Comparison of ENCODE assay signal across 9 mouse cellular contexts in the genomic region with DNA sequence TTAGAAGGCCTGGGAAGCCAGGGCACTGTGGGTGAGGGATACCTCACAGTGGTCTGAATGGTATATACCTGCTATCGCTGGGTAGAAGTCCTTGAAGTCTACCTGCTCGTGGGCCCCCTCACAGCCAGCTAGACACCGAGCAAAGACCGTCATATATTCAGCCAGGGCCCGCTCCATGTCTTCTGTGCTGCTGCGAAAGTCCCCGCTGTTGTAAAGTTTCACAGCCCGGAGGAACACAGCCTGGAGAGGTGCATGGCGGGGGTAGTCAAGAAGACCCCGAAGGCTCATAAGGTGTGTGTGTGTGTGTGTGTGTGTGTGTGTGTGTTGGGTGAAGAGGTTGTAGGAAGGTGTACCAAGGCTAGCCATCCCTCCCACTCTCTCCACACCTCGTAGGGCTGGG. TPM values are rescaled to one million over a fixed set of nuclear protein-coding genes. Genes with fewer than 3 reads are reported as not detected.
DNase-seq lines count a peak whose midpoint lies in the region; ATAC-seq and TF ChIP-seq lines count a peak whose summit lies in the region.
"Had no signal": no experiment of that assay in that cellular context is flagged by ENCODE, and none has a peak within 500 bp of the region (broad histone marks: within the 10 kb centered on the region; RNA-seq: fewer than 3 reads in every experiment).

No protein-coding gene starts in this region.

- DNase-seq in layer of hippocampus, adult 2 months (ENCODE audit: low spot score in 2 of 2), result no peak
- no peak for DNase-seq in layer of hippocampus, postnatal 14 days (ENCODE audit: low spot score in 2 of 2)
- no peak for DNase-seq in intestine, embryonic 14.5 days (ENCODE audit: low spot score)
- DNase-seq in spleen, adult 12 weeks (ENCODE audit: low spot score), result no peak
- DNase-seq in adrenal gland, adult (ENCODE audit: inconsistent age in 2 of 2, low spot score in 1 of 2), result no peak
- DNase-seq in cerebellum, adult 9-11 months, result no peak

- H3K27ac ChIP-seq in layer of hippocampus, adult 2 months, result peak overlapping the region; percentile 74; the same call in 1 of the 2 replicates
- peak overlapping the region; percentile 91 for H3K27ac ChIP-seq in embryonic fibroblast, embryonic 13.5 days (ENCODE audit: insufficient read depth, low read length)
- H3K27ac ChIP-seq in intestine, embryonic 14.5 days (ENCODE audit: low read depth), result no peak overlapping the region
- no peak overlapping the region for H3K27ac ChIP-seq in neural tube, embryonic 12.5 days
- H3K27ac ChIP-seq: macrophage had no signal

- peak overlapping the region; percentile 63 for H3K4me2 ChIP-seq in intestine, embryonic 14.5 days (ENCODE audit: low read length)
- peak overlapping the region; percentile 75 for H3K4me2 ChIP-seq in neural tube, embryonic 12.5 days (replicated peaks)

- peaks cover 19% of the 10 kb centered on the region for H3K36me3 ChIP-seq in intestine, embryonic 14.5 days (ENCODE audit: control insufficient read depth, insufficient read depth, low read length)
- no peaks in the 10 kb centered on the region for H3K36me3 ChIP-seq in neural tube, embryonic 12.5 days

- 61% methylated on average over 11 of the region's 11 CpGs for WGBS in intestine, embryonic 14.5 days
- 72% methylated on average over 11 of the region's 11 CpGs for WGBS in neural tube, embryonic 12.5 days

- TF ChIP-seq CTCF in layer of hippocampus, adult 2 months (conservative IDR thresholded peaks at IDR 0.05), result no peak
- no peak for TF ChIP-seq CTCF in embryonic fibroblast, embryonic 13.5 days (IDR thresholded peaks at IDR 0.05; ENCODE audit: borderline replicate concordance, insufficient read depth, low read length)

- TF ChIP-seq POLR2A in embryonic fibroblast, embryonic 13.5 days (IDR thresholded peaks at IDR 0.05; ENCODE audit: low read depth, low read length), result no peak

- no peaks in the 10 kb centered on the region for H3K9me3 ChIP-seq in intestine, embryonic 14.5 days (ENCODE audit: control insufficient read depth, low read length)
- H3K9me3 ChIP-seq in neural tube, embryonic 12.5 days, result no peaks in the 10 kb centered on the region

- peaks cover 6% of the 10 kb centered on the region; the same call in 1 of the 2 replicates for H3K4me1 ChIP-seq in embryonic fibroblast, embryonic 13.5 days (ENCODE audit: control insufficient read depth, insufficient read depth, low read length)
- peaks cover 41% of the 10 kb centered on the region for H3K4me1 ChIP-seq in intestine, embryonic 14.5 days (replicated peaks; ENCODE audit: control insufficient read depth, insufficient read depth, low read length)
- H3K4me1 ChIP-seq in neural tube, embryonic 12.5 days, result peaks cover 17% of the 10 kb centered on the region

- H3K27me3 ChIP-seq in intestine, embryonic 14.5 days (replicated peaks; ENCODE audit: control insufficient read depth, insufficient read depth, low read length), result no peaks in the 10 kb centered on the region
- peaks cover 32% of the 10 kb centered on the region for H3K27me3 ChIP-seq in neural tube, embryonic 12.5 days (replicated peaks)

- peak overlapping the region; percentile 67 for H3K9ac ChIP-seq in intestine, embryonic 14.5 days (ENCODE audit: low read length)
- peak overlapping the region; percentile 71 for H3K9ac ChIP-seq in neural tube, embryonic 12.5 days

- ATAC-seq in intestine, embryonic 14.5 days (replicated peaks; ENCODE audit: low FRiP score, low TSS enrichment, low read depth), result no peak
- no peak for ATAC-seq in neural tube, embryonic 12.5 days (ENCODE audit: low FRiP score, low read depth)

- H3K4me3 ChIP-seq in layer of hippocampus, adult 2 months, result peak overlapping the region; percentile 86
- H3K4me3 ChIP-seq in embryonic fibroblast, embryonic 13.5 days (ENCODE audit: insufficient read depth, low read length), result peak overlapping the region; percentile 87
- H3K4me3 ChIP-seq in intestine, embryonic 14.5 days (ENCODE audit: low read depth, low read length), result peak overlapping the region; percentile 58
- peak overlapping the region; percentile 66 for H3K4me3 ChIP-seq in neural tube, embryonic 12.5 days

RNA-seq across cellular contexts. Expression of gene P3h4, which starts 1.1 kb away (rescaled TPM):
- 1 to 10 TPM; 9.4 to 9.5 TPM for total RNA-seq in layer of hippocampus, adult 2 months (2021)
- 1 to 10 TPM; 7.5 to 8.1 TPM for total RNA-seq in layer of hippocampus, postnatal 14 days (2021)
- 75.2 and 85.8 TPM in 2 replicates for polyA plus RNA-seq in embryonic fibroblast, embryonic 13.5 days (2011; ENCODE audit: insufficient read length, low read depth, missing spikeins)
- 54.8 and 55.3 TPM in 2 replicates for polyA plus RNA-seq in intestine, embryonic 14.5 days (2014; fragmentation: Nextera tagmentation; extraction: Ambion mirVana)
- polyA plus RNA-seq in neural tube, embryonic 12.5 days (2016; fragmentation: Nextera tagmentation; extraction: Ambion mirVana), result 25.6 and 26.7 TPM in 2 replicates

RNA-seq across cellular contexts. Expression of gene Fkbp10, which starts 2.0 kb away (rescaled TPM):
- total RNA-seq in layer of hippocampus, adult 2 months (2021), result 1 to 10 TPM; 4.4 to 5.8 TPM
- total RNA-seq in layer of hippocampus, postnatal 14 days (2021), result 10 to 100 TPM; 11.9 TPM
- polyA plus RNA-seq in embryonic fibroblast, embryonic 13.5 days (2011; ENCODE audit: insufficient read length, low read depth, missing spikeins), result 283 and 298 TPM in 2 replicates
- polyA plus RNA-seq in intestine, embryonic 14.5 days (2014; fragmentation: Nextera tagmentation; extraction: Ambion mirVana), result 86.2 and 89.7 TPM in 2 replicates
- polyA plus RNA-seq in neural tube, embryonic 12.5 days (2016; fragmentation: Nextera tagmentation; extraction: Ambion mirVana), result 41.8 and 46.9 TPM in 2 replicates
- polyA plus RNA-seq: macrophage had no signal

RNA-seq across cellular contexts. Expression of gene Jup, which starts 16.0 kb away (rescaled TPM):
- 10 to 100 TPM; 34.1 to 35.6 TPM for total RNA-seq in layer of hippocampus, adult 2 months (2021)
- total RNA-seq in layer of hippocampus, postnatal 14 days (2021), result 10 to 100 TPM; 40.8 to 43.0 TPM
- polyA plus RNA-seq in embryonic fibroblast, embryonic 13.5 days (2011; ENCODE audit: insufficient read length, low read depth, missing spikeins), result 61.1 and 82.2 TPM in 2 replicates
- polyA plus RNA-seq in intestine, embryonic 14.5 days (2014; fragmentation: Nextera tagmentation; extraction: Ambion mirVana), result 93.4 and 106 TPM in 2 replicates
- 71.5 and 81.0 TPM in 2 replicates for polyA plus RNA-seq in neural tube, embryonic 12.5 days (2016; fragmentation: Nextera tagmentation; extraction: Ambion mirVana)

RNA-seq across cellular contexts. Expression of gene Nt5c3b, which starts 28.1 kb away (rescaled TPM):
- total RNA-seq in layer of hippocampus, adult 2 months (2021), result 10 to 100 TPM; 58.4 to 58.7 TPM
- total RNA-seq in layer of hippocampus, postnatal 14 days (2021), result 10 to 100 TPM; 50.4 to 58.2 TPM
- 44.8 and 52.0 TPM in 2 replicates for polyA plus RNA-seq in embryonic fibroblast, embryonic 13.5 days (2011; ENCODE audit: insufficient read length, low read depth, missing spikeins)
- 117 and 126 TPM in 2 replicates for polyA plus RNA-seq in intestine, embryonic 14.5 days (2014; fragmentation: Nextera tagmentation; extraction: Ambion mirVana)
- 101 and 105 TPM in 2 replicates for polyA plus RNA-seq in neural tube, embryonic 12.5 days (2016; fragmentation: Nextera tagmentation; extraction: Ambion mirVana)

RNA-seq across cellular contexts. Expression of gene Klhl10, which starts 28.2 kb away (rescaled TPM):
- total RNA-seq in layer of hippocampus, adult 2 months (2021), result 1 to 10 TPM in 1 of 2 experiments, under 1 TPM in 1; 0.64 to 1.4 TPM
- total RNA-seq in layer of hippocampus, postnatal 14 days (2021), result 1 to 10 TPM; 1.1 to 1.4 TPM
- polyA plus RNA-seq in embryonic fibroblast, embryonic 13.5 days (2011; ENCODE audit: insufficient read length, low read depth, missing spikeins), result 0.40 and 0.77 TPM in 2 replicates
- polyA plus RNA-seq in intestine, embryonic 14.5 days (2014; fragmentation: Nextera tagmentation; extraction: Ambion mirVana), result 0.23 and 0.61 TPM in 2 replicates
- 0.76 and 1.1 TPM in 2 replicates for polyA plus RNA-seq in neural tube, embryonic 12.5 days (2016; fragmentation: Nextera tagmentation; extraction: Ambion mirVana)

Comparison
In these comparisons a context has a peak if more than half of its experiments do, and no peak if none do; other contexts are left out.
1. H3K27ac ChIP-seq: peak in layer of hippocampus, adult 2 months (single experiment) and embryonic fibroblast, embryonic 13.5 days (single experiment); none in intestine, embryonic 14.5 days (single experiment) and neural tube, embryonic 12.5 days (single experiment).
2. Peak in every context shown above with its lines, with median percentiles within 50 percentile points of each other: H3K4me3 ChIP-seq.